Mouse (Mus musculus) right cerebral cortex, adult 2 months (tissue): ENCODE measurements around the gene Gapdh.
"Not testable (repeated sequence)": the region's sequence is repeated elsewhere in the genome, so short reads cannot be mapped to it uniquely, and the experiment has no call there.

Experiments used
- DNase-seq, 2 experiments: peaks; one replicate each; pipeline ENCODE4 v3.0.0; 2021 to 2022; ENCODE audit warnings: low spot score in 2 of 2

The Gapdh gene

GRCm38 (mm10) chr6:125168086-125168485 lies 1.8 kb upstream of the Gapdh start:
- DNase-seq = peak; percentile 39 to 59

GRCm38 (mm10) chr6:125166861-125167650 lies 789 bp upstream of the Gapdh start:
- peak; percentile 63 to 66 for DNase-seq

GRCm38 (mm10) chr6:125165328-125165891 lies 857 bp downstream of the Gapdh start:
- peak; percentile 94 to 99 for DNase-seq

GRCm38 (mm10) chr6:125164672-125165327 lies 1.5 kb downstream of the Gapdh start:
- peak; percentile 45 to 61 for DNase-seq

- peak; percentile 31 to 49 for DNase-seq
Observed at GRCm38 (mm10) chr6:125163801-125164657, 2.2 kb downstream of the Gapdh start.

DNA sequence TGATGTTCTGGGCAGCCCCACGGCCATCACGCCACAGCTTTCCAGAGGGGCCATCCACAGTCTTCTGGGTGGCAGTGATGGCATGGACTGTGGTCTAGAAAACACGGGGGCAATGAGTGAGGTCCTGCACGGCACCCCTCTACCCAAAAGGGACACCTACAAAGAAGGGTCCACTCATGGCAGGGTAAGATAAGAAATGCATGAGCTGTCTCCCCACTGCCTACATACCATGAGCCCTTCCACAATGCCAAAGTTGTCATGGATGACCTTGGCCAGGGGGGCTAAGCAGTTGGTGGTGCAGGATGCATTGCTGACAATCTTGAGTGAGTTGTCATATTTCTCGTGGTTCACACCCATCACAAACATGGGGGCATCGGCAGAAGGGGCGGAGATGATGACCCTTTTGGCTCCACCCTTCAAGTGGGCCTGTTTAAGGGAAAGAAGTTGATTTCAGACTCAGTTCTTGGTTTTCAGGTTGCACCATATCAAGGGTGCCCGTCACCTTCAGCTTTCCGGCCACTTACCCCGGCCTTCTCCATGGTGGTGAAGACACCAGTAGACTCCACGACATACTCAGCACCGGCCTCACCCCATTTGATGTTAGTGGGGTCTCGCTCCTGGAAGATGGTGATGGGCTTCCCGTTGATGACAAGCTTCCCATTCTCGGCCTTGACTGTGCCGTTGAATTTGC lies 3.5 kb downstream of the Gapdh start:
- DNase-seq = not testable (repeated sequence)

- peak; percentile 77 to 80 for DNase-seq
Observed at GRCm38 (mm10) chr6:125161971-125162370, 4.3 kb downstream of the Gapdh start.

- DNase-seq = peak; percentile 59 to 67
Observed at GRCm38 (mm10) chr6:125160854-125161760, 5.2 kb downstream of the Gapdh start.

GRCm38 (mm10) chr6:125160558-125160853 lies 5.8 kb downstream of the Gapdh start:
- DNase-seq = peak in 1 of 2 experiments; percentile 15

- no peak for DNase-seq
Observed at GRCm38 (mm10) chr6:125159773-125160557, 6.3 kb downstream of the Gapdh start.

DNA sequence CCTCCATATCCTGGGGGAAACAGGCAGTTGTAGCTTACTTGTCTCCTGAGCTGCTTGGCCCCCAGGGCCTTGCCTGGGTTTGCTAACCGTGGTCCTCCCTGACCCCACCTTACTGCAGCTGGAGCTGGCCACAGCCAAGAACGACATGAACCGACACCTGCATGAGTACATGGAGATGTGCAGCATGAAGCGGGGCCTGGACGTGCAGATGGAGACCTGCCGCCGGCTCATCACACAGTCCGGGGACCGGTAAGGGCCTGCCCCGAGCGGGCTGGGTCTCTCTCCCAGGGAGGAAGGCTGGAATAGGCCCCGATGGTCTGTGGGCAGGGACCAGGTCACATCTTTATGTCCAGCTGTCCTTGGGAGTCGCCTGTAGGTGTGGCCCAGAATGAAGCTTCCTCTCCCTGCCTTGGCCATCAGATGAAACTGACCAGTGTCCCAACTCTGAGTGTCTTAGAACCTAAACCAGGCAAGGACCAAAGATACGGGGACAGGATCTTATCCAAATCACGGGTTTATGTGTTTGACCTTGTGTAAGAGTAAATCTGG lies 7.2 kb downstream of the Gapdh start:
- DNase-seq = no peak

GRCm38 (mm10) chr6:125156903-125157614 lies 9.2 kb downstream of the Gapdh start:
- no peak for DNase-seq

- DNase-seq = no peak
Observed at GRCm38 (mm10) chr6:125156491-125156890, 9.8 kb downstream of the Gapdh start.

- DNase-seq = no peak
Observed at GRCm38 (mm10) chr6:125155262-125155661, 11.0 kb downstream of the Gapdh start.

DNA sequence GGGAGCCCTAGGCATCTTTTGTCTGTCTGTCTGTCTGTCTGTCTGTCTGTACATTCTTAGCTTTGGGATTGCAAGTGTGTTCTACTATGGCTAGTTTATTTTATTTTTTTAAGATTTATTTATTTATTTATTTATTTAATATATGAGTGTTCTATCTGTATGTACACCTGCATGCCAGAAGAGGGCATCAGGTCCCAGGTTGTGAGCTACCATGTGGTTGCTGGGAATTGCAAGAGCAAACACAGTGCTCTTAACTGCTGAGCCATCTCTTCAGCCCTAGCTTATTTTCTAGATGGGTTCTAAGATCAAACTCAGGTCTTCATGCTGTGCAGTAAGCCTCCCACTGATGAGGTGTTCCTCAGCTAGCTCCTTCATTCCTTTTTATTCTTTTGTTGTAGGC lies 11.7 kb downstream of the Gapdh start:
- DNase-seq = no peak

GRCm38 (mm10) chr6:125153682-125154081 lies 12.6 kb downstream of the Gapdh start:
- no peak for DNase-seq

DNA sequence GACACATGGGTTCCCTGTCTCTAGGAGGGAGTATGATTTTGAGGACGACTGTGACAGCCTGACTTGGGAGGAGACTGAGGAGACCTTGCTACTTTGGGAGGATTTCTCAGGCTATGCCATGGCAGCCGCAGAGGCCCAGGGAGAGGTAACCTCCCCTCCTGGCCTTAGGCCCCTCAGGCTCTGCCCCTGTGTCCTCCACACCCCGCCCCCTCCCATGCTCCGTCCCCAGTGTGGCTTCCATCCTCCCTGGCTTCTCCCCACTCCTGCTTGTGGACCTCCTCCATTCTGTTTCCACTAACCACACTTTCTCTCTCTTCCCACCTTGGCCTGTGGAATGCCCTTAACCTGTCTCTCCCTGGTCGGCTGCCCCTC lies 13.3 kb downstream of the Gapdh start:
- DNase-seq = no peak

- DNase-seq = no peak
Observed at GRCm38 (mm10) chr6:125152212-125153017, 13.9 kb downstream of the Gapdh start.
